Mouse (Mus musculus): ENCODE measurements around the gene Olfr455.

Olfr455 gene

DNA sequence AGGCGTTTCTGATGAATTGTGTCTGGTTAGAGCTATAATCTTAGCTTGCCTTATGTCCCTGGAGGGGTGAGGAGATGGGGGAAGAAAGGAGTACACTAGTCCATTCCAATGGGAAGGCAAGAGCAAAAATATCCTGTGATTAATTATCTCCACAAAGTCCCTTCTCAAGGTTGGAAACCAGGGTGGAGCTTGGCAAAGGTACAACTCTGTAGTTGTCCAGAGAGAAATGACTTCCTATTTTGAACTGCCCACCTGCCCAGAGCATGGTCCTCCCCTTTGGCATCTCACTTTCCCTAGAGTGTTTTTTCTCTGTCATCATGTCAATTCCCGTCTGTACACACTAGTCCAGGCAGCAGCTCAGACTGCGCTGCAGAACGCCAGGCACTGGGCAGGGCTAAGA, at the start of gene Olfr455:
TSS of gene Olfr455 (minus strand) at position 127 of the 400 bp plus-strand sequence.
- DNase-seq (ENCODE audit: extremely low spot score, low read depth, low spot score) = no peak

DNA sequence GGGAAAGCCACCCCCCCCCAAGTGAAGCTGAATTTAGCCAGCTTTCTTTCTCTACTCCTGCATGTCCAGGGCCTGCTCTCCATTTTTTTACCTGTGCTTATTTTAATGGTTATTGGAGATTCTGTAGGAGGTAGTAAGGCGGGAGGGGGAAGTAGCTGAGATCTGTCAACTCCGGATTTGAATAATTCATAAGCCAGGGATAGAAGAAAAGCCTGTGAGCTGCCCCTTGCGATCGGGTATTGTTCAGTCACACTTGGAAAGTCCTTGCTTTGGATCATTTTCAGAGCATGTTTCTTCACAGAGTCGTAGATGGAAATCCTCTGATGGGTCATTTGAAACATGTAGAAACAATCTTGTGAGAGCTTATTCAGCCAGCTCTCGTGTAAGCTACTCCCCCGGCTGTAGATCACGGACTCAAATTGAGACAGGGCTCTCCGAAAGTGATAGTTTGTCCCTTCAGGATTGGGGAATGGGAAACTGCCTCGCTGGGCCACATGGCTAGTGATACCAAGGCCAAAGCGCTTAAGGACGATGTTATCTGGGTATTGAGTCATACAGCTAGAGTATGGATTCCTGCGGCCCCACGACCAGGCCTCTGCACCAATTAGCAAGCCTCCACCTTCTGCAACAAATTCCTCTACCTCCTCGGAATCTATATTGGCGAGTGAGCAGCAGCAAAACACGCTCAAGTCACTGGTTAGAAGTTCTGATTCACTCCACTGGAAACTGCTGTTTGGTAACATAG, 45.9 kb upstream of the Olfr455 start:
- no peak for DNase-seq (ENCODE audit: extremely low spot score, low read depth, low spot score)

DNA sequence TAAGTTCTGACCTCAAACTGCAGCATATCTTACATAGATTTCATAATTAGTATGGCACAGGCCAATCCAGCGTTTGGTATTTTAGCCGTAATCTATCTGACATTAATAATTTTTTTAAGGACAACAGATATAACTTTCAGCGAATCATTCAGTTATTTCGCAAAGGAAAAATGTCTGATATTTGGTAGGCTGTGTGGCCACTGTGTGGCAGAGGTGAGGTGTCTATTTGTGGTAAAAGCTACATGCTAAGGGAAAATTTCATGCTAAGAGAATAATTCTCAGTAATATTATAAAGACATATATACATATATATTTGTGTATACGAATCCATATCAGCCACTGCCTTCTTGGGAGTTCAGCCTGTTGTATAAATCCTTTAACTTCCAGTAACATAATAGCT, 39.2 kb upstream of the Olfr455 start:
- DNase-seq (ENCODE audit: extremely low spot score, low read depth, low spot score) = no peak

- peak; percentile 42 for DNase-seq (ENCODE audit: extremely low spot score, low read depth, low spot score)
Observed at GRCm38 (mm10) chr6:42583488-42583872, 36.1 kb upstream of the Olfr455 start.

- no peak for DNase-seq (ENCODE audit: extremely low spot score, low read depth, low spot score)
Observed at GRCm38 (mm10) chr6:42582741-42583487, 35.5 kb upstream of the Olfr455 start.

GRCm38 (mm10) chr6:42578678-42579077, 31.3 kb upstream of the Olfr455 start:
- no peak for DNase-seq (ENCODE audit: extremely low spot score, low read depth, low spot score)

GRCm38 (mm10) chr6:42577433-42577832, 30.0 kb upstream of the Olfr455 start:
- DNase-seq (ENCODE audit: extremely low spot score, low read depth, low spot score) = no peak

GRCm38 (mm10) chr6:42568205-42568604, 20.8 kb upstream of the Olfr455 start:
- no peak for DNase-seq (ENCODE audit: extremely low spot score, low read depth, low spot score)

- DNase-seq (ENCODE audit: extremely low spot score, low read depth, low spot score) = no peak
Observed at GRCm38 (mm10) chr6:42566076-42566598, 18.8 kb upstream of the Olfr455 start.

- no peak for DNase-seq (ENCODE audit: extremely low spot score, low read depth, low spot score)
Observed at GRCm38 (mm10) chr6:42562280-42562679, 14.9 kb upstream of the Olfr455 start.

GRCm38 (mm10) chr6:42560885-42561284, 13.5 kb upstream of the Olfr455 start:
- DNase-seq (ENCODE audit: extremely low spot score, low read depth, low spot score) = no peak

GRCm38 (mm10) chr6:42558641-42559040, 11.3 kb upstream of the Olfr455 start:
- no peak for DNase-seq (ENCODE audit: extremely low spot score, low read depth, low spot score)

GRCm38 (mm10) chr6:42546180-42546579, 1.2 kb downstream of the Olfr455 start:
- no peak for DNase-seq (ENCODE audit: extremely low spot score, low read depth, low spot score)

GRCm38 (mm10) chr6:42545451-42545885, 1.9 kb downstream of the Olfr455 start:
- no peak for DNase-seq (ENCODE audit: extremely low spot score, low read depth, low spot score)

DNA sequence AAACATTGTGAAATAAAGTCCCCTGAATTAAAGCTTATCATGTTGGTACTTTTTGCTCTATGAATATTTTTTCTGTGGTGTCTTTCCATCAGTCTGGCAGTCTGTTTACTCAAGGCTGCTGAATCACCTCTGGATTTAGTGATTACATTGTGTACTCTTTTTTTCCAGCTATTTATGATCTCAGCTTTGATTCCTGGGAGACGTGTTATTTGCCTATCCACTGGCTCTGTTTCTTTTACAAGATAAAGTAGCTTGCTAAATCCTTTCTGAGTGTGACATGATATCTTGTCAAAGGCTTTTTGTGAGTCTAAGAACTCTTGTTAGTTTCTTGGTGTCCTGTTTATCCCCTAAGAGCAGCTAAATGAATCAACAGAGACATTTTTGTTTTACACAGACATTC, 2.5 kb downstream of the Olfr455 start:
- DNase-seq (ENCODE audit: extremely low spot score, low read depth, low spot score) = no peak

- no peak for DNase-seq (ENCODE audit: extremely low spot score, low read depth, low spot score)
Observed at GRCm38 (mm10) chr6:42542036-42543031, 5.1 kb downstream of the Olfr455 start.

- DNase-seq (ENCODE audit: extremely low spot score, low read depth, low spot score) = peak; percentile 44
Observed at GRCm38 (mm10) chr6:42540681-42541080, 6.7 kb downstream of the Olfr455 start.

GRCm38 (mm10) chr6:42539711-42540110, 7.7 kb downstream of the Olfr455 start:
- DNase-seq (ENCODE audit: extremely low spot score, low read depth, low spot score) = no peak

GRCm38 (mm10) chr6:42513461-42513860, 33.9 kb downstream of the Olfr455 start:
- no peak for DNase-seq (ENCODE audit: extremely low spot score, low read depth, low spot score)

GRCm38 (mm10) chr6:42509311-42509710, 38.1 kb downstream of the Olfr455 start:
- DNase-seq (ENCODE audit: extremely low spot score, low read depth, low spot score) = no peak

GRCm38 (mm10) chr6:42503478-42503877, 43.9 kb downstream of the Olfr455 start:
- DNase-seq (ENCODE audit: extremely low spot score, low read depth, low spot score) = no peak
